Mouse (Mus musculus): ENCODE measurements around the gene Cxcr5.

DNA sequence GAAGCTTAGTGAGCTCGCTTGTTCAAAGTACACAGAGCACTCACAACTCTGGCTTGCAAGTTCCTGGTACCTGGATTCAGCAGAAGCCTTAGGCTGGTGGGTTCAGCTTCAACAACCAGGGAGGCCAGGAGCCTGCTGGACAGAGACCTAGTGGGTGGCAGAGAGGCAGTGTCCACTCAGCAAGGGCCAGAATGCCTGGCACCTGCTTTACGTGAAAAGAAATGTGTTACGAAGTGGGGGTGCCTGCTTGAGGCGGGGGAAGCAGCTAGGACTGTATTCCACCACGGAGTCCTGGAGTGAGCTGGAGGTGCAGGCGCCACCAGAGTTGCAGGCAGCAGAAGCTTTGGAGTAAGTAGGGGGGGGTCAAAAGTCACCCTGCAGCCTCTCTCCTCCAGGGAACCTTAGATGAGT lies 76.6 kb downstream of the Cxcr5 start:
- TF ChIP-seq CTCF (IDR thresholded peaks at IDR 0.05; ENCODE audit: control insufficient read depth, insufficient read depth, insufficient read length): no peak
- no peak for TF ChIP-seq MAX (IDR thresholded peaks at IDR 0.05)
- TF ChIP-seq USF1 (IDR thresholded peaks at IDR 0.05; ENCODE audit: low read depth): no peak
- TF ChIP-seq CEBPB (IDR thresholded peaks at IDR 0.05; ENCODE audit: low read depth): no peak
- TF ChIP-seq FOSL1 (IDR thresholded peaks at IDR 0.05; ENCODE audit: insufficient read depth, low read length, poor library complexity, severe bottlenecking): no peak
- TF ChIP-seq MYOD1 (IDR thresholded peaks at IDR 0.05; ENCODE audit: control insufficient read depth, insufficient read length, low read depth): no peak
- no peak for TF ChIP-seq MYOG (IDR thresholded peaks at IDR 0.05; ENCODE audit: control insufficient read depth, extremely low read depth, insufficient read length)

All from C2C12 (cell line).